Mouse (Mus musculus): ENCODE results near the gene Hmmr.

Hmmr gene

DNA sequence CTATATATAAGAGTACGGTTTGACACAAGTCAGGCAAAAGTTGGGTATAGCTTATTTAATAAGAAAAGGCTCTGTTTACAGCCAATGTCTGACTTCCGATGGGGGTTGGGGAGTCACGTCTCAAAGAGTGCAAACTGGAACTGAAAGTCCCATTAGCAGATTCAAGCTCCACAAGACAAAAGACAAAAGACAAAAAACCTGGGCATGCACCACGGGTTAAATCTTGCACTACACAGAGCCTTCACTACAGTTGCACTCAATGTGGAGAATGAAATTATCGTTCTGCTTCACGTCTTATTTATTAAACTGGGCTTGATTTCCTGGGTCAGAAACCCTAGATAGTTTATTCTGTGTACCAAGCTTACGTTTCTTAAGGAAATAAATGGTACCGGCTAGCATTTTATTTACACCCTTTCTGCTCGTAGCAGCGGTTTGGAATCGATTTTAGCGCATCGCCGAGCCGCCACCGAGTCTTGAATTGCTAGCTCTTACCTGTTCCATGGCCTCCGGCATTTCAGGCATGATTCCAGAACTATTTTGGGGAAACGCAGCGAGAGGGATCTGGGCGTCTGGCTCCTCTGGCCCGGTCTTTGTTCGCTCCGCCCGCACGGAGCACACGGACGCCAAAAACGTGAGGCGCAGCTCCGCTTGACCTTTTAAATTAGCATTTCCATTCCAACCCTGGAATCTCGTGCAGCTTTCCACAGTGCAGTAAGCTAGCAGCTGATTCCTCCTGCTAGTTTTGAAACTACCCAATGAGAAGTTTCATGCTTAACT is 38.7 kb downstream of the Hmmr start:
- DNase-seq: peak; percentile 91 to 92

DNA sequence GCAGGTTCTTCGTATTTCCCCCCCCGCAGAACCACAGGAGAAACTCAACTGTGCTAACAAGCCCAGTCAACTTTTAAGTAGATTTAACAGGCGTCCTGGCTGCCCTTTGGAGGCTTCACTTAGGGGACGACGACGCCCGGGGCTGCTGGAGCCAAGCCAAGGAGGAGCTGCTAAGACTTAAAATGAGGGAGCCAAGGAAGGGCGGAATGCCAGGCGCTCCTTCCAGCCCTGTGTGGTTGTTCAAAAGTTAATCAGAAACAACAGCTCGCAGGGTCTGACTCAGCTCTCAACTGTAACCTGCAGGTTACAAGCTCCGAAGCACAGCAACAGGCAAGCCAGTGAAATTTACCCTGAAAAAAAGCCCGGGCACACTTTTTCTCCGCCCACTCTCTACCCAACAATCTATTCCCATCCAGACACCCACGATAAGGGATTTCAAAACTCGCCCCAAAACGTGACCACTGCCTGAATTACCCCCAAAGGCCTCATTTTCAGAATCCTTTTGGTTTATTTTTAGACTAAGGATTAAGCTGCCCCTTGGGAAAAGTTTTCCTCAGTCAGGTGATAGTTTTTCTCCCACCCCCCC is 39.8 kb downstream of the Hmmr start:
- peak; percentile 83 to 88 for DNase-seq

DNA sequence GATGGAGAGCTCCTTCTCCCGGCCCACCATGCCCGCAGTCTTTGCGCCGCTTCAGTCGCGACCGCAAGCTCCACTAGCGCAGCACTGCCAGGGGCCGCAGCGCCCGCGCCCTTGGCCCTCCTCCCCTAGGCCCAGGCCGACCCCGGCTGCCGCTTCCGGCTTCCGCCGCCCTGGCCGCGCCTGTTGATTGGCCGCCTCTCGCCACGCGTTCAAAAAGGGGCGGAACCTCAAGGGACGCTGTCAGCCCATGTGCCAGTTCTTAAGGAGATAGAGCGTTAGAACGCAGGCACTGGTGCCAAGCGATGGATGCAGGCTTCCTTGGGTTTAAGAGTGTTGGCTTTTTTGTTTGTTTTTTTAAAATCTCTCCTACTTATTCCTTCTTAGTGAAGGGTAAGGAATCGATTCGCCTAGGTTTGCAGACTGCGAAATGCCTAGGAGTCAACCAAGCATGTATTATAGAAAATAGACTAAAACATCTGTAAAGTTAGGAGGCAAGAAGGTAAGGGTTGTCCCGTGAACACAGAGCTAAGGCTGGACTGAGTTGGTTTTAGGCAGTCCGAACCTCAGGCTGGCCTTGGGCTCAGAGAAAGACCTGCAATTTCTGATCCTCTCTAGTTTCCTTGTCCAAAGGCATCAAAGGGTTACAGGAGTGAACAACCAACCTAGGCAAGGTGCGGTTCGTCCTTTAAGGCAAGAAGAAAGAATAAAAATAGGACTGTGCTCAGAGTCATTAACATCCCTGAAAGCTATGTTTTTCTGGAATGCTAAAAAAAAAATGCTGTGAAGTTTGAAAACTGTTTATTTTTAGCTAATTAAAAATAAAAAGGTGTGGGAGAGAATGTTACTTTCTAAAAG is 40.5 kb downstream of the Hmmr start:
- DNase-seq: peak; percentile 96 to 97

DNA sequence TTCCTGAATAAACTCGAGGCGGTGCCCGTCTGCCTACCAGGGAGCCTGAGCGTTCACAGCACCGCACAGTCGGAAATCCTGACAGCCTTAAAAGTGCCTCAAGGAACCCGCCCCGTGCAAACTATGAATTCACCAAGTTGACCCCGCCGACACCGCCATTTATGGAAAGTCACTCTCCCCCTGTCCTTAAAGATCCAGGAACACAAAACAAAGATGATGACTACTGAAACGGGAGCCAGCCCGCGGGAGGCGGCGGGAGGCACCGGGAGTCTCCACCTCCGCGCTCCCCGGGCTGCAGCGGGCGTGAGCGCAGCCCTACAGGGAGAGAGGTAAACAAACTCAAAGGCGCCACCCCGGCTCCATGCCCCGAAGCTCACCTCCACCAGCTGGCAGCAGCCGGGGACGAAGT is 41.1 kb downstream of the Hmmr start:
- DNase-seq: no peak

DNA sequence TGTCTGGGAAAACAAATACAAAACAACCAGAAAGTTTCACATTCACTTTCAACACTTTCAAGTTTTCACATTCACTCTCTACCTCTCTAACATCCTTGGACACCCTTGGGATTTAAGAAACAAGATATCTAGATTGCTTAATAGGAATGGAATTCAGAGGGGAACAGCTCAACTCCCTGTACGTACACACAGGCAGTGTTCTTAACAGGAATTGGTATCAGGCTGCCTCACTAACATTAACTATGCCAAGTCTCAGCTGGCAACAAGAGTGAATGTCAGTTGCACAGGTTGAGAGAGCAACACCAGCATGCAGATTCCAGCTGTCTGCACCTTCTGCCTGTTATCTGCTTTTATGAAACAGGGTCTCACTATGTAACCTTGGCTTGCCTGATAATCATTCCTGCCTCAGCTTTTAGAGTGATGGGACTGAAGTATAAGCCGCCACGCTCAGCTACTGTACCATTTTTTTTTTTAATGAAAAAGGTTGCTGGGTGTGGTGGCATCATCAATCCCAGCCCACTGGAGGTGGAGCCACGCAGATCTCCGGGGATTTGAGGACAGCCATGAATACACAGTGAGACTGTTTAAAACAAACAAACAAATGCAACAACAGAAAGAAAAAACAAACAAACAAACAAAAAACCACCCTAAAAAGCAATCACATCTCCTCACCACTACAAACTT is 42.6 kb downstream of the Hmmr start:
- peak; percentile 33 to 45 for DNase-seq

DNA sequence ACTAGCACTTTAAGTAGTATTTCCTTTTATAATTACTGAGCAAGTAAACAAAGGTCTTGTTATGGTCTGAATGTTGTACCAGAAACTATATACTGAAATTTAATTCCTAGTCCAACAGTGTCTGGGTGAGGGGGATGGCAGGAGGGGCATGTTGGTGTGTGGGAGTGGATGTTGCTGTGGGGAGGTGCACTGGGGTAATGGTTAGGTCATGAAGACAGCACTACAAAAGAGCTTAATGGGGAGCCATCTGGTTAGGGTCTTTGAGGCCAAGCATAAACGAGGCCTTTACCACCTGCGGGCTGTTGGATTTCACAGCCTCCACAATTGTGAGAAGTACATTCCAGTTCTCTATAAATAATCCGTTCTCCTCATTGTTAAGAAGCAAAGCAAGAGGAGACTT is 49.9 kb downstream of the Hmmr start:
- no peak for DNase-seq

DNA sequence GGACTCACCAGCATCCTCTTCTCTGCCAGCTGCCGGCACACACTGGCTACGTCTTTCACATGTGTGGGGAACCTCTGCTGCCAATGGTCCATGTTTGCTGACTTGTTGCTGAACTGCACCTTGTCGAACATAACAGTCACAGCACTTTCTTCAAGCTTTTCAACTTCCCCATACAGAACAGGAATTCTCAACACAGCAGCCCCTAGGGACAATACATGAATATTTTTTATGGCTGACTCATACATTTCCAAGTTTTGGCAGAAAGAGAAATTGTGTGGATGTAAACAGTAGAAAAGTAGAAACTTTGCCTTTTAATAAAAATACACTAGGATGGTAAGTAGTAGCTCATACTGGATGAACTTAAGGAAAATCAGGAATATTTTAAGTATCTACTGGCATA is 50.8 kb downstream of the Hmmr start:
- no peak for DNase-seq

DNA sequence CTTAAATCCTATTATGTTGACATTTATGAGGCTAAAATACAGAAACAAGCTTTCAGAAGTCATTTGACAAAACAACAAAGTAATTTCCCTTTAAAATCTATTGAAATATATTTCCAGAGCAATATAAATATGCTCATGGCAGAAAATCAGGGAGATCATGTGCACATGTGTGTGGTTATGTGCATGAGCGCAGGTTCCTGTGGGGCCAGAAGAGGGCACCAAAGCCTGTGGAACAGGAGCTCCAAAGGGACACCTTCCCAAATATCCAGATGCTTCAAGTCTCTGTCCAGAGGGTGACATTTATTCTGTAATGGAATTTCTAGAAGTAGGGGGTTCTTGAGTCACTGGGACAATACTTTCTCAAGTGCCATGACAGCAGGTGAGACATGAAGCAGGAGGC is 56.1 kb downstream of the Hmmr start:
- peak; percentile 15 to 22 for DNase-seq

DNA sequence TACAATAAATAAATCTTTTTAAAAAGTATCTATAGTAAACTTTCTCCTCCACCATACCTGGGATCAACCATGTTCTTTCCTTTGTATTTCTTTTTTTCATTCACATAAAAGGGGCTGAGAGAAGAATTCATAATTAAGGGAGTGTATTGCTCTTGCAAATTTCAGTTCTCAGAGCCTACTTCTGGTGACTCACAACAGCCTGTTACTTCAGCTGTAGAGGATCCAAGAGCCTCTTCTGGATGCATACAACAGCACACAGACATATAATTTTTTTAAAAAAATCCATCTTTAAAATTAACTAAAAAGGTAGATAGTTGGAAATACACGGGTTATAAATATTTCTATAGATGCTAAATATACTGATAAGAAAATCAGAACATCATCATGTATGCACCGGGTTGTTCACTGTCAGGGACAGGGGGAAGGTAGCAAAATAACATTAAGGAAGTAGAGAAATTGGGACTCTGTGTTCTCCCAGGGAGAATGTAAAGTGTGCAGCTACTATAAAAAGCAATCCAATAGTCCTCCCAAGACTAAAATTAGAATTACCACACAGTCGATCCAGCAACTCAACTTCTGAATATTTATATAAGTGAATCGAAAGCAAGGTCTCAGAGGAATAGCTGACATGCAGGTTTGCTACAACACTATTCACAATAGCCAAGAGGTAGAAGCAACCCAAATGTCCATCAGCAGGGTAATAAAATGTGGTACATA is 58.0 kb downstream of the Hmmr start:
- no peak for DNase-seq

Measured in cerebellum, postnatal 10 days (tissue).